Mouse (Mus musculus) kidney, embryonic 16.5 days (tissue): ENCODE data around the gene Sapcd2. TPM values are rescaled to one million over a fixed set of nuclear protein-coding genes. Genes with fewer than 3 reads are reported as not detected.
A peak's percentile ranks its signal among the peaks of the same experiment; 100 is the strongest.

Source experiments
- ATAC-seq: fragments of 200-750 bp; cut with Nextera tagmentation; 2 replicates; pipeline ENCODE4 v1.8.0; 2017; ENCODE audit warnings: moderate TSS enrichment; ENCODE audit not compliant: low FRiP score, low TSS enrichment
- H3K27ac ChIP-seq: fragments of 300-500 bp; sonication (generic); 2 replicates; pipeline ENCODE4 v1.5.1; 2014; ENCODE audit warnings: low read length
- H3K27me3 ChIP-seq: fragments of 300-500 bp; sonication (generic); 2 replicates; pipeline ENCODE4 v1.6.1; 2014; ENCODE audit warnings: low read length, control low read depth, mixed read lengths; ENCODE audit not compliant: insufficient read depth
- H3K36me3 ChIP-seq: fragments of 300-500 bp; sonication (generic); 2 replicates; pipeline ENCODE4 v1.6.1; 2014; ENCODE audit warnings: low read length, control low read depth, mixed read lengths; ENCODE audit not compliant: insufficient read depth
- H3K4me1 ChIP-seq: fragments of 300-500 bp; sonication (generic); 2 replicates; pipeline ENCODE4 v1.6.1; 2014; ENCODE audit warnings: low read length, control low read depth, mixed read lengths; ENCODE audit not compliant: insufficient read depth
- H3K4me2 ChIP-seq: fragments of 300-500 bp; sonication (generic); replicated peaks from 2 replicates; pipeline ENCODE4 v1.6.1; 2014; ENCODE audit warnings: low read depth, low read length
- H3K4me3 ChIP-seq: fragments of 300-500 bp; sonication (generic); 2 replicates; pipeline ENCODE4 v1.5.1; 2014; ENCODE audit warnings: mild to moderate bottlenecking, low read length
- H3K9ac ChIP-seq: fragments of 300-500 bp; sonication (generic); replicated peaks from 2 replicates; pipeline ENCODE4 v1.6.1; 2014; ENCODE audit warnings: low read length
- H3K9me3 ChIP-seq: fragments of 300-500 bp; sonication (generic); 2 replicates; pipeline ENCODE4 v1.6.1; 2016; ENCODE audit warnings: low read length, control low read depth
- WGBS: fragments of 180-500 bp; shearing (Covaris S2); extraction: QIAGEN DNeasy Blood & Tissue Kit; methylation state at CpG from one replicate; pipeline ENCODE4 v1.1.7; 2014; 5-methylcytosine and 5-hydroxymethylcytosine counted together
- polyA plus RNA-seq: library from polyadenylated mRNA; unstranded; fragments of >200 nt; fragmentation: Nextera tagmentation; extraction: Ambion mirVana; gene quantifications from 2 replicates; pipeline ENCODE4 v1.2.1, GENCODE M21; 2015

The Sapcd2 gene
- polyA plus RNA-seq, 1 experiment from 2014 or later, result 39.3 TPM

- H3K27me3 ChIP-seq, result no peaks in the 10 kb centered on the region
- no peak overlapping the region for H3K4me2 ChIP-seq
- no peak overlapping the region for H3K4me3 ChIP-seq
- no peaks in the 10 kb centered on the region for H3K4me1 ChIP-seq
- WGBS, result 29% methylated on average over 3 of the region's 3 CpGs
- H3K36me3 ChIP-seq, result no peaks in the 10 kb centered on the region
- no peaks in the 10 kb centered on the region for H3K9me3 ChIP-seq
- no peak overlapping the region for H3K9ac ChIP-seq
- no peak for ATAC-seq
- no peak overlapping the region for H3K27ac ChIP-seq
Measured at GRCm38 (mm10) chr2:25417426-25417825, 45.3 kb downstream of the Sapcd2 start.

GRCm38 (mm10) chr2:25421896-25422295 lies 49.8 kb downstream of the Sapcd2 start:
- H3K9me3 ChIP-seq, result no peaks in the 10 kb centered on the region

GRCm38 (mm10) chr2:25422587-25423410 lies 50.7 kb downstream of the Sapcd2 start, which contains the start of gene Fut7:
Fut7 (plus strand) TSS chr2:25423267.
- WGBS, result 55% methylated on average over 17 of the region's 17 CpGs
- H3K36me3 ChIP-seq, result no peaks in the 10 kb centered on the region
- H3K9ac ChIP-seq, result 0 out of 2 replicates have a peak within 1 kb of the TSS, but pooled peaks have one; percentile 6
- no peak for ATAC-seq
- H3K4me3 ChIP-seq, result no peak within 1 kb of the TSS
- H3K9me3 ChIP-seq, result no peaks in the 10 kb centered on the region
- no peak within 1 kb of the TSS for H3K4me2 ChIP-seq
- H3K4me1 ChIP-seq, result no peaks in the 10 kb centered on the region
- H3K27me3 ChIP-seq, result peaks cover 12% of the 10 kb centered on the region; the same call in 1 of the 2 replicates
- H3K27ac ChIP-seq, result no peak within 1 kb of the TSS

More at GRCm38 (mm10) chr2:25421896-25422295, 49.8 kb downstream of the Sapcd2 start:
- no peaks in the 10 kb centered on the region for H3K36me3 ChIP-seq
- H3K4me2 ChIP-seq, result no peak overlapping the region
- no peak overlapping the region for H3K9ac ChIP-seq
- peak; percentile 44; the same call in 1 of the 2 replicates for ATAC-seq
- H3K4me1 ChIP-seq, result no peaks in the 10 kb centered on the region
- peaks cover 12% of the 10 kb centered on the region; the same call in 1 of the 2 replicates for H3K27me3 ChIP-seq
- 22% methylated on average over 3 of the region's 3 CpGs for WGBS
- no peak overlapping the region for H3K27ac ChIP-seq
- H3K4me3 ChIP-seq, result no peak overlapping the region

GRCm38 (mm10) chr2:25423626-25424025 lies 51.5 kb downstream of the Sapcd2 start:
- no peaks in the 10 kb centered on the region for H3K9me3 ChIP-seq
- H3K9ac ChIP-seq, result 0 out of 2 replicates have a peak overlapping the region, but pooled peaks have one; percentile 6
- no peaks in the 10 kb centered on the region for H3K36me3 ChIP-seq
- no peak overlapping the region for H3K4me3 ChIP-seq
- no peak overlapping the region for H3K27ac ChIP-seq
- H3K4me1 ChIP-seq, result peaks cover 4% of the 10 kb centered on the region; the same call in 1 of the 2 replicates
- H3K27me3 ChIP-seq, result peaks cover 12% of the 10 kb centered on the region; the same call in 1 of the 2 replicates
- no peak overlapping the region for H3K4me2 ChIP-seq
- ATAC-seq, result no peak
- 25% methylated on average over 1 of the region's 1 CpGs for WGBS

GRCm38 (mm10) chr2:25425481-25425880 lies 53.4 kb downstream of the Sapcd2 start:
- Histone ChIP-seq H3K4me3 (no peak overlapping the region), H3K4me1 (peaks cover 20% of the 10 kb centered on the region), H3K27me3 (peaks cover 16% of the 10 kb centered on the region; the same call in 1 of the 2 replicates), H3K36me3 (no peaks in the 10 kb centered on the region), H3K9ac (no peak overlapping the region), H3K9me3 (no peaks in the 10 kb centered on the region), H3K27ac (no peak overlapping the region), H3K4me2 (no peak overlapping the region)
- no peak for ATAC-seq
- 47% methylated on average over 27 of the region's 27 CpGs for WGBS

GRCm38 (mm10) chr2:25426721-25427191 lies 54.6 kb downstream of the Sapcd2 start:
- H3K4me2 ChIP-seq, result no peak overlapping the region
- 25% methylated on average over 5 of the region's 5 CpGs for WGBS
- no peak for ATAC-seq

GRCm38 (mm10) chr2:25427256-25427655 lies 55.1 kb downstream of the Sapcd2 start:
- Histone ChIP-seq H3K27ac (no peak overlapping the region), H3K9ac (no peak overlapping the region), H3K27me3 (peaks cover 16% of the 10 kb centered on the region; the same call in 1 of the 2 replicates), H3K4me2 (no peak overlapping the region), H3K4me1 (peaks cover 32% of the 10 kb centered on the region), H3K4me3 (no peak overlapping the region), H3K9me3 (no peaks in the 10 kb centered on the region), H3K36me3 (no peaks in the 10 kb centered on the region)
- ATAC-seq, result no peak
- 89% methylated on average over 5 of the region's 5 CpGs for WGBS

More at GRCm38 (mm10) chr2:25426721-25427191, 54.6 kb downstream of the Sapcd2 start:
- Histone ChIP-seq H3K4me3 (no peak overlapping the region), H3K36me3 (no peaks in the 10 kb centered on the region), H3K27me3 (peaks cover 16% of the 10 kb centered on the region; the same call in 1 of the 2 replicates), H3K27ac (no peak overlapping the region), H3K9me3 (no peaks in the 10 kb centered on the region), H3K9ac (no peak overlapping the region), H3K4me1 (peaks cover 32% of the 10 kb centered on the region)

Other genes starting within 250 kb of the Sapcd2 start
- 18.4 and 18.8 TPM in 2 replicates for gene Nrarp, start 191.6 kb upstream of the Sapcd2 start, polyA plus RNA-seq
- 16.0 and 16.8 TPM in 2 replicates for gene Tor4a, start 175.4 kb upstream of the Sapcd2 start, polyA plus RNA-seq
- gene Nelfb, start 160.8 kb upstream of the Sapcd2 start, polyA plus RNA-seq, result 131 and 138 TPM in 2 replicates
- gene Stpg3, start 157.7 kb upstream of the Sapcd2 start, polyA plus RNA-seq, result 0.54 and 0.82 TPM in 2 replicates
- gene Fam166a, start 153.6 kb upstream of the Sapcd2 start, polyA plus RNA-seq, result 0.37 TPM in 1 of 2 replicates, not detected in the other
- gene Tubb4b, start 147.6 kb upstream of the Sapcd2 start, polyA plus RNA-seq, result 627 and 671 TPM in 2 replicates
- gene Slc34a3, start 138.0 kb upstream of the Sapcd2 start, polyA plus RNA-seq, result 1.9 and 2.0 TPM in 2 replicates
- 0.55 and 0.69 TPM in 2 replicates for gene Rnf224, start 135.5 kb upstream of the Sapcd2 start, polyA plus RNA-seq
- 24.0 and 26.3 TPM in 2 replicates for gene Rnf208, start 130.1 kb upstream of the Sapcd2 start, polyA plus RNA-seq
- gene Cysrt1, start 129.9 kb upstream of the Sapcd2 start, polyA plus RNA-seq, result 0.21 and 0.30 TPM in 2 replicates
- gene AL732309.1, start 125.5 kb upstream of the Sapcd2 start, polyA plus RNA-seq, result 6.1 and 7.0 TPM in 2 replicates
- 24.8 and 25.6 TPM in 2 replicates for gene Tmem203, start 116.9 kb upstream of the Sapcd2 start, polyA plus RNA-seq
- 12.0 and 12.1 TPM in 2 replicates for gene Tprn, start 109.7 kb upstream of the Sapcd2 start, polyA plus RNA-seq
- gene Ssna1, start 99.9 kb upstream of the Sapcd2 start, polyA plus RNA-seq, result 209 and 211 TPM in 2 replicates
- 146 and 152 TPM in 2 replicates for gene Anapc2, start 99.8 kb upstream of the Sapcd2 start, polyA plus RNA-seq
- not detected in 2 replicates for gene Tmem210, start 84.2 kb upstream of the Sapcd2 start, polyA plus RNA-seq
- gene Lrrc26, start 82.4 kb upstream of the Sapcd2 start, polyA plus RNA-seq, result not detected in 2 replicates
- gene Grin1, start 53.1 kb upstream of the Sapcd2 start, polyA plus RNA-seq, result 0.22 and 0.60 TPM in 2 replicates
- gene Man1b1, start 40.0 kb upstream of the Sapcd2 start, polyA plus RNA-seq, result 53.7 and 57.5 TPM in 2 replicates
- 32.8 and 33.2 TPM in 2 replicates for gene Dpp7, start 16.0 kb upstream of the Sapcd2 start, polyA plus RNA-seq
- gene Uap1l1, start 6.6 kb upstream of the Sapcd2 start, polyA plus RNA-seq, result 38.9 and 49.2 TPM in 2 replicates
- 5.5 and 6.4 TPM in 2 replicates for gene Entpd2, start 23.6 kb downstream of the Sapcd2 start, polyA plus RNA-seq
- 52.4 and 58.3 TPM in 2 replicates for gene Npdc1, start 27.0 kb downstream of the Sapcd2 start, polyA plus RNA-seq
- not detected in 2 replicates for gene Fut7, start 50.9 kb downstream of the Sapcd2 start, polyA plus RNA-seq
- gene Abca2, start 56.4 kb downstream of the Sapcd2 start, polyA plus RNA-seq, result 12.7 and 14.3 TPM in 2 replicates
- 3.9 and 8.5 TPM in 2 replicates for gene Clic3, start 84.5 kb downstream of the Sapcd2 start, polyA plus RNA-seq
- gene Paxx, start 88.8 kb downstream of the Sapcd2 start, polyA plus RNA-seq, result 33.8 and 35.9 TPM in 2 replicates
- gene Ptgds, start 97.7 kb downstream of the Sapcd2 start, polyA plus RNA-seq, result 1.8 and 4.7 TPM in 2 replicates
- not detected in 2 replicates for gene Lcn12, start 121.6 kb downstream of the Sapcd2 start, polyA plus RNA-seq
- gene Fbxw5, start 128.4 kb downstream of the Sapcd2 start, polyA plus RNA-seq, result 105 and 115 TPM in 2 replicates
- 9.5 and 9.6 TPM in 2 replicates for gene C8g, start 129.4 kb downstream of the Sapcd2 start, polyA plus RNA-seq
- gene Traf2, start 174.6 kb downstream of the Sapcd2 start, polyA plus RNA-seq, result 40.6 and 43.6 TPM in 2 replicates
- gene Edf1, start 185.5 kb downstream of the Sapcd2 start, polyA plus RNA-seq, result 372 and 373 TPM in 2 replicates
- 12.2 and 14.7 TPM in 2 replicates for gene Mamdc4, start 202.5 kb downstream of the Sapcd2 start, polyA plus RNA-seq
- gene Phpt1, start 202.9 kb downstream of the Sapcd2 start, polyA plus RNA-seq, result 193 and 206 TPM in 2 replicates
- gene Ajm1, start 209.4 kb downstream of the Sapcd2 start, polyA plus RNA-seq, result 0.18 and 0.22 TPM in 2 replicates
- gene Rabl6, start 236.2 kb downstream of the Sapcd2 start, polyA plus RNA-seq, result 69.8 and 73.9 TPM in 2 replicates
- gene Ccdc183, start 245.4 kb downstream of the Sapcd2 start, polyA plus RNA-seq, result 0.27 and 0.33 TPM in 2 replicates
- gene Tmem141, start 249.7 kb downstream of the Sapcd2 start, polyA plus RNA-seq, result 36.1 and 37.6 TPM in 2 replicates